Mouse (Mus musculus): ENCODE data around the gene Xpnpep1. TPM values are rescaled to one million over a fixed set of nuclear protein-coding genes. Genes with fewer than 3 reads are reported as not detected.
A peak's percentile ranks its signal among the peaks of the same experiment; 100 is the strongest.

Xpnpep1 gene
- 128 and 137 TPM in 2 replicates for polyA plus RNA-seq (2015; fragmentation: Nextera tagmentation; extraction: Ambion mirVana)

- Histone ChIP-seq H3K4me2 (ENCODE audit: low read depth, low read length) (peak within 1 kb of the TSS; percentile 78), H3K9ac (ENCODE audit: low read length) (peak within 1 kb of the TSS; percentile 63), H3K27ac (ENCODE audit: low read length) (peak within 1 kb of the TSS; percentile 94), H3K4me3 (ENCODE audit: low read length) (peak within 1 kb of the TSS; percentile 96), H3K4me1 (ENCODE audit: control insufficient read depth, insufficient read depth, low read length) (peaks cover 29% of the 10 kb centered on the region), H3K36me3 (ENCODE audit: control insufficient read depth, insufficient read depth) (no peaks in the 10 kb centered on the region), H3K27me3 (ENCODE audit: control insufficient read depth, insufficient read depth, low read length) (no peaks in the 10 kb centered on the region), H3K9me3 (replicated peaks; ENCODE audit: control insufficient read depth, low read length) (no peaks in the 10 kb centered on the region)
- WGBS, result 70% methylated on average over 23 of the region's 23 CpGs
- no peak for ATAC-seq (replicated peaks; ENCODE audit: extremely low read depth, insufficient read depth, low FRiP score)
These were observed at the start of gene Xpnpep1 for GRCm38 (mm10) chr19:53040164-53041132. Xpnpep1 (minus strand) TSS chr19:53040214.

DNA sequence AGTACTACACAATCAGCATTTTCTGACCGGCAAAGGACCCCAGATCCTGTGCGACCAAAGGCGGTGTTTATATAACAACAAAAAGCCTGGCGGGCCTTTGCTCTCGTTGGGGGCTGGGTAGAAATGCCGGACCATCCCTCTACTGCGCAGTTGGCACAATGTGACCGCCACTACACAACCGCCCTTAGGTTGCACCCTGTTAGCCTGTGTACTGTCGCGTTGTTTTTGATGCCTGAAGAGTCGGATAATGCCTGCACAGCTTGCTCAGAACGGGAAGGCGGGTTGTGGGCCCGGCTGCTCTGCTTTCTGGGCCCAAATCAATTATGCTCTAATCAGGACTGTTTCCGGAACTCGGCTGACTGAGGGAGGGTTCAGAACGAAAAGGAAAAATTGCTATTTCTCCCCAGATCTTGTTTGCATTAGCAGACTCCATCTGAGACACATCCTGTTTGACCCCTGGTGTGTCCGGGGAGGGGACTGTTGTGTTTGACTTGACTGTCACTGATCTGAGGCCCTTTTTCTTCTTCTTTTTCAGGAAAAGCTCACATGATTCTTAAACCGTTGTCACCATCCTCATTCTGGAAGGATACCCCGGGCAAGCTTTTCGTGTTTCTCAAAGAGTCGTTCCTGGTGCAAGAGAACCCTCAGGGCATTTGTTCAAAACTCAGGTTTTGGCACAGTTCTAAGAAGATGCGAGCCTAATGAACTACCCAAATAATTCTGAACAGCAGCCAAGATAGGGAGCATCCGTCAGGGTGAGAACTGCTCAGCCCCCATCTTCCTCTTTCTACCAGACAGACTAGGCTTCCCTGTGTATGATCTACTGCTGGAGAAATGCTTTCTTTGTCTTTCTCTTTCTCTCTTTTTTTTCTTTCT is 47.5 kb upstream of the Xpnpep1 start:
- 37% methylated on average over 25 of the region's 25 CpGs for WGBS
- ATAC-seq (replicated peaks; ENCODE audit: extremely low read depth, insufficient read depth, low FRiP score), result peak; percentile 70
- Histone ChIP-seq H3K36me3 (ENCODE audit: control insufficient read depth, insufficient read depth) (no peaks in the 10 kb centered on the region), H3K27me3 (ENCODE audit: control insufficient read depth, insufficient read depth, low read length) (no peaks in the 10 kb centered on the region), H3K4me3 (ENCODE audit: low read length) (no peak overlapping the region), H3K27ac (ENCODE audit: low read length) (peak overlapping the region; percentile 83), H3K4me2 (ENCODE audit: low read depth, low read length) (peak overlapping the region; percentile 41; the same call in 1 of the 2 replicates), H3K9me3 (replicated peaks; ENCODE audit: control insufficient read depth, low read length) (no peaks in the 10 kb centered on the region), H3K4me1 (ENCODE audit: control insufficient read depth, insufficient read depth, low read length) (peaks cover 6% of the 10 kb centered on the region), H3K9ac (ENCODE audit: low read length) (peak overlapping the region; percentile 37)

GRCm38 (mm10) chr19:53086861-53087260 is 46.8 kb upstream of the Xpnpep1 start:
- no peak for ATAC-seq (replicated peaks; ENCODE audit: extremely low read depth, insufficient read depth, low FRiP score)
- Histone ChIP-seq H3K27ac (ENCODE audit: low read length) (peak overlapping the region; percentile 83), H3K4me3 (ENCODE audit: low read length) (no peak overlapping the region), H3K4me1 (ENCODE audit: control insufficient read depth, insufficient read depth, low read length) (peaks cover 6% of the 10 kb centered on the region), H3K27me3 (ENCODE audit: control insufficient read depth, insufficient read depth, low read length) (no peaks in the 10 kb centered on the region), H3K9ac (ENCODE audit: low read length) (peak overlapping the region; percentile 37), H3K4me2 (ENCODE audit: low read depth, low read length) (peak overlapping the region; percentile 41), H3K9me3 (replicated peaks; ENCODE audit: control insufficient read depth, low read length) (no peaks in the 10 kb centered on the region), H3K36me3 (ENCODE audit: control insufficient read depth, insufficient read depth) (no peaks in the 10 kb centered on the region)
- WGBS, result 53% methylated on average over 12 of the region's 12 CpGs

GRCm38 (mm10) chr19:53084735-53085134 is 44.7 kb upstream of the Xpnpep1 start:
- Histone ChIP-seq H3K9me3 (replicated peaks; ENCODE audit: control insufficient read depth, low read length) (no peaks in the 10 kb centered on the region), H3K4me1 (ENCODE audit: control insufficient read depth, insufficient read depth, low read length) (peaks cover 6% of the 10 kb centered on the region), H3K27ac (ENCODE audit: low read length) (no peak overlapping the region), H3K4me3 (ENCODE audit: low read length) (no peak overlapping the region), H3K9ac (ENCODE audit: low read length) (no peak overlapping the region), H3K27me3 (ENCODE audit: control insufficient read depth, insufficient read depth, low read length) (no peaks in the 10 kb centered on the region), H3K36me3 (ENCODE audit: control insufficient read depth, insufficient read depth) (no peaks in the 10 kb centered on the region), H3K4me2 (ENCODE audit: low read depth, low read length) (no peak overlapping the region)
- WGBS, result 35% methylated on average over 5 of the region's 5 CpGs
- ATAC-seq (replicated peaks; ENCODE audit: extremely low read depth, insufficient read depth, low FRiP score), result peak; percentile 23

GRCm38 (mm10) chr19:53082862-53083261 is 42.8 kb upstream of the Xpnpep1 start:
- H3K4me3 ChIP-seq (ENCODE audit: low read length), result no peak overlapping the region
- H3K9me3 ChIP-seq (replicated peaks; ENCODE audit: control insufficient read depth, low read length), result no peaks in the 10 kb centered on the region
- H3K27me3 ChIP-seq (ENCODE audit: control insufficient read depth, insufficient read depth, low read length), result no peaks in the 10 kb centered on the region
- no peak for ATAC-seq (replicated peaks; ENCODE audit: extremely low read depth, insufficient read depth, low FRiP score)
- H3K36me3 ChIP-seq (ENCODE audit: control insufficient read depth, insufficient read depth), result no peaks in the 10 kb centered on the region
- H3K27ac ChIP-seq (ENCODE audit: low read length), result no peak overlapping the region
- no peak overlapping the region for H3K4me2 ChIP-seq (ENCODE audit: low read depth, low read length)
- no peak overlapping the region for H3K9ac ChIP-seq (ENCODE audit: low read length)
- H3K4me1 ChIP-seq (ENCODE audit: control insufficient read depth, insufficient read depth, low read length), result peaks cover 3% of the 10 kb centered on the region
- 60% methylated on average over 8 of the region's 8 CpGs for WGBS

DNA sequence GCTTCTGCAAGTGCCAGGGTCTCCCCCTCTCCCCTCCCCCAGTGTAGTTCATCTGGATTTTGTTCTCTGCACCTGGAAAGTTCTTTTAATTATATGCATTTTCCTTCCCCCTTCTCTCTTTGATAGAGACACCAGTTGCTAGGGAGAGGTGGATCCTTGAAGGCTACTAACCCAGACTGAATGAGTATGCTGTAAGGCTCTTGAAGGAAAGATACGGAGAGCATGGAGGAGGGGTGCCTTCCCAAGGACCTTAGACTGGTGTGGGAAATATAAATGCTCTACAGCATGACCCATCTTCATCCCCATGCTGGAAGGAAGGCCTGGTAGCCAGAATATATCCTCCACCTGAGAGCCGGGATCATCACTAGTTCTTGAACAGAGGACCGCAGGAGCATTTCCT is 41.3 kb upstream of the Xpnpep1 start:
- no peak overlapping the region for H3K4me3 ChIP-seq (ENCODE audit: low read length)
- no peak overlapping the region for H3K4me2 ChIP-seq (ENCODE audit: low read depth, low read length)
- ATAC-seq (replicated peaks; ENCODE audit: extremely low read depth, insufficient read depth, low FRiP score), result no peak
- no peak overlapping the region for H3K27ac ChIP-seq (ENCODE audit: low read length)
- peaks cover 5% of the 10 kb centered on the region for H3K4me1 ChIP-seq (ENCODE audit: control insufficient read depth, insufficient read depth, low read length)
- H3K27me3 ChIP-seq (ENCODE audit: control insufficient read depth, insufficient read depth, low read length), result no peaks in the 10 kb centered on the region
- H3K9ac ChIP-seq (ENCODE audit: low read length), result no peak overlapping the region
- 86% methylated on average over 3 of the region's 3 CpGs for WGBS
- no peaks in the 10 kb centered on the region for H3K36me3 ChIP-seq (ENCODE audit: control insufficient read depth, insufficient read depth)
- H3K9me3 ChIP-seq (replicated peaks; ENCODE audit: control insufficient read depth, low read length), result no peaks in the 10 kb centered on the region

DNA sequence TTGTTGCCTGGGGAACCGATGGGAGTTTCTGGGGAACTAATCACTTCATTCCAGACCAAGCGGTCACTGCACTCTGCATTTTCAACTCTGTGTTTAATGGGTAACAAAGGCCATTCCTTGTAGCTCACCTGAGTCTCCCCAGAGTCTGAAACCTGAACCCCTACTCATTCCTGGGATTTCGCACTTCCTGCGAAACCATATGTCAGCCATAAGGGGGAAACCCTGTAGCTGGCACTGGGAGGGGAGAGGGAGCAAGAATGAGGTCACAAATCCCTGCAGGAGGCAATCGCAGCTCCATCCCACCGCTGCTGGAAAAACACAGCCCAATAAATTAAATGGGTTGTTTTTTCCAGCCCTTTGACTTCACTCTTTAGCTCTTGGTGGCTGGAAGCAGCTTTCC is 40.9 kb upstream of the Xpnpep1 start:
- H3K36me3 ChIP-seq (ENCODE audit: control insufficient read depth, insufficient read depth), result no peaks in the 10 kb centered on the region
- ATAC-seq (replicated peaks; ENCODE audit: extremely low read depth, insufficient read depth, low FRiP score), result no peak
- H3K9me3 ChIP-seq (replicated peaks; ENCODE audit: control insufficient read depth, low read length), result no peaks in the 10 kb centered on the region
- peaks cover 9% of the 10 kb centered on the region for H3K4me1 ChIP-seq (ENCODE audit: control insufficient read depth, insufficient read depth, low read length)
- H3K4me2 ChIP-seq (ENCODE audit: low read depth, low read length), result no peak overlapping the region
- 41% methylated on average over 6 of the region's 6 CpGs for WGBS
- H3K9ac ChIP-seq (ENCODE audit: low read length), result no peak overlapping the region
- H3K27me3 ChIP-seq (ENCODE audit: control insufficient read depth, insufficient read depth, low read length), result no peaks in the 10 kb centered on the region
- H3K4me3 ChIP-seq (ENCODE audit: low read length), result no peak overlapping the region
- H3K27ac ChIP-seq (ENCODE audit: low read length), result no peak overlapping the region

GRCm38 (mm10) chr19:53080487-53080886 is 40.5 kb upstream of the Xpnpep1 start:
- Histone ChIP-seq H3K4me2 (ENCODE audit: low read depth, low read length) (no peak overlapping the region), H3K36me3 (ENCODE audit: control insufficient read depth, insufficient read depth) (no peaks in the 10 kb centered on the region), H3K27me3 (ENCODE audit: control insufficient read depth, insufficient read depth, low read length) (no peaks in the 10 kb centered on the region), H3K27ac (ENCODE audit: low read length) (no peak overlapping the region), H3K9ac (ENCODE audit: low read length) (no peak overlapping the region), H3K4me1 (ENCODE audit: control insufficient read depth, insufficient read depth, low read length) (peaks cover 13% of the 10 kb centered on the region), H3K9me3 (replicated peaks; ENCODE audit: control insufficient read depth, low read length) (no peaks in the 10 kb centered on the region), H3K4me3 (ENCODE audit: low read length) (no peak overlapping the region)
- ATAC-seq (replicated peaks; ENCODE audit: extremely low read depth, insufficient read depth, low FRiP score), result no peak
- 69% methylated on average over 3 of the region's 3 CpGs for WGBS

Measured in heart, embryonic 16.5 days (tissue).